Mouse (Mus musculus) pancreas, adult 10 weeks (tissue): ENCODE data around the gene Hexa. TPM values are rescaled to one million over a fixed set of nuclear protein-coding genes. Genes with fewer than 3 reads are reported as not detected.

Experiments used
- polyA plus RNA-seq: library from polyadenylated mRNA; stranded (reverse); fragments of 350-450 nt; fragmentation: Illumina TruSeq; extraction: RNeasy Lipid Tissue Mini Kit (QIAGEN cat#74804); gene quantifications from one replicate; pipeline ENCODE4 v1.2.3, GENCODE M21; 2015; ENCODE audit warnings: low read depth, low replicate concordance; ENCODE audit not compliant: insufficient read depth

The Hexa gene
- polyA plus RNA-seq: 22.5 TPM

DNA sequence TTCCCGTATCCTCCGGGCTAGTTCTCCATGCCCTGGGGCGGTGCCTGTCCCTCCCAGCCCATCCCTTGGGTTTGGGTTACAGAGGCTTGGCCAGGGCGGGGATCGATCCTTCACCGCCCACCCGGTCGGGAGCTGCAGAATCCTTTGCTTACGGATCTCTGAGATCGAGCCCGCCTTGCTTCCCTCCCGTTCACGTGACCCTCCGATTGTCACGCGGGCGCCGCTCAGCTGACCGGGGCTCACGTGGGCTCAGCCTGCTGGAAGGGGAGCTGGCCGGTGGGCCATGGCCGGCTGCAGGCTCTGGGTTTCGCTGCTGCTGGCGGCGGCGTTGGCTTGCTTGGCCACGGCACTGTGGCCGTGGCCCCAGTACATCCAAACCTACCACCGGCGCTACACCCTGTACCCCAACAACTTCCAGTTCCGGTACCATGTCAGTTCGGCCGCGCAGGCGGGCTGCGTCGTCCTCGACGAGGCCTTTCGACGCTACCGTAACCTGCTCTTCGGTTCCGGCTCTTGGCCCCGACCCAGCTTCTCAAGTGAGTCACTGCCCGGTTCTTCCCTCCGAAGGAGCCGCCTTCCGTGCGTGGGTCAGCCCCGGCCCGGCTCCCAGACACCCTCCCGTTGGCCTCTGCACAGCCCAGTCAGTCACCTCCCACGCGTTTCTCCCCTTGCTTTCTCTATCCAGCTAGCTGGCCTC is at the start of gene Hexa, which contains the start of gene Tmem202:
Hexa (plus strand) TSS at position 100 of the 697 bp plus-strand sequence.
Tmem202 (minus strand) TSS at position 407 of the 697 bp plus-strand sequence.

DNA sequence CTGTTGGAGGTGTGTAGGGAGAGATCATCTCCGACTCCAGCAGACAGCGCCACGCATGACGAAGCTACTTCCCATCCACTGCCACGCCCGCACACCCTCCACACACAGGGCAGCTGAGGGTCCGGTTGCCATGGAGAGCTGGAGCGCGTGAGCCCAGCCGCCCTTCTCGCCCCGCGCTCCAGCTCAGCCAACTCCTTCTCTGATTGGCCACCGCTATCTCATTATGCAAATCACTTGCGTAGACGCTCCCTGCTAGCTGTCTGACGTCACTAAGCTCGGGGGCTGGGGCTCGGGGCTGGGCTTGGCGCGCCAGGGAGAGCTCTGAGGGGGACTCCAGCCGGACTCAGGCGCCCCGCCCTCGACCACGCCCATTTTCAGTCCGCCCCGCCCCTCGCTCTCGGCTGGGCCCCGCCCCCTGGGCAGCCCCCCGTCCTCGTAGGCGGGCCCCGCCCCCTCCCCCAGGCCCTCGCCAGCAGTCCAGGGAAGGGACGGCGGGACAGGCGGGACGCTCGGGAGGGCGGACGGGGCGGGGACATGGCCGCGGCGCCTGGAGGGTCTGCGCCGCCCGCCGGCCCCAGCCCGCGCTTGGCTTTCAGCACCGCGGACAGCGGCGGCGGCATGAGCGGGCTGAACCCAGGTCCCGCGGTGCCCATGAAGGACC is 38.6 kb downstream of the Hexa start, which contains the start of gene Celf6:
Celf6 (plus strand) TSS at position 74 of the 661 bp plus-strand sequence.

Other genes starting within 250 kb of the Hexa start
- 11.7 TPM for gene Adpgk, start 248.0 kb upstream of the Hexa start, polyA plus RNA-seq
- gene Bbs4, start 186.0 kb upstream of the Hexa start, polyA plus RNA-seq: 3.8 TPM
- 8.3 TPM for gene Arih1, start 52.9 kb upstream of the Hexa start, polyA plus RNA-seq
- gene Tmem202, start 307 bp downstream of the Hexa start, polyA plus RNA-seq: not detected
- gene Celf6, start 38.4 kb downstream of the Hexa start, polyA plus RNA-seq: not detected
- gene Parp6, start 77.7 kb downstream of the Hexa start, polyA plus RNA-seq: 11.8 TPM
- gene Pkm, start 116.8 kb downstream of the Hexa start, polyA plus RNA-seq: 55.5 TPM
- 0.26 TPM for gene Gramd2, start 140.6 kb downstream of the Hexa start, polyA plus RNA-seq
- 0.92 TPM for gene Senp8, start 211.2 kb downstream of the Hexa start, polyA plus RNA-seq
- 3.0 TPM for gene Myo9a, start 211.4 kb downstream of the Hexa start, polyA plus RNA-seq